Mouse (Mus musculus): ENCODE measurements at regions not wholly inside any gene's neighbourhood (a gene's known extent, or its start where the extent isn't known, plus 50 kb on each side); places are given as distances from the start of the nearest gene placed in this dataset.

DNA sequence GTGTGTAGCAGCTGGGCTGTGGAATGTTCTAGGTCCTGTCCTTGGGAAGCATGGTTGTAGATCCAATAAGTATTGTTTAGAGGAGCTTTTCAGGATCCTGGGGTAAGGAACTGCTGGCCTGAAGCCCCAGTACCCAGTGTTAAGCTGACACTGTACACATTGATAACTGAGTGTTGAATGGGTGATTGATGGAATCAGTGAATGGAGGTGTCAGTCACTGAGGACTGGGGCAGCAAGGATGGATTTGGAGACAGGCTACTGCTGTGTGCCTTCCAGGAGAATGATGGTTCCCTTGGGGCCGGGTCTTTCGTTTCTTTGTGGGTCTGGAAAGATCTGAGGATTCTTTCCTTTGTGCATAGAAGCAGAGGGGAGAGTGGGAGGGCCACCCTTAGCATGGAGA, 51.9 kb upstream of the Irx3 start:
- no peak for ATAC-seq (replicated peaks; ENCODE audit: low read depth, poor library complexity, severe bottlenecking)

DNA sequence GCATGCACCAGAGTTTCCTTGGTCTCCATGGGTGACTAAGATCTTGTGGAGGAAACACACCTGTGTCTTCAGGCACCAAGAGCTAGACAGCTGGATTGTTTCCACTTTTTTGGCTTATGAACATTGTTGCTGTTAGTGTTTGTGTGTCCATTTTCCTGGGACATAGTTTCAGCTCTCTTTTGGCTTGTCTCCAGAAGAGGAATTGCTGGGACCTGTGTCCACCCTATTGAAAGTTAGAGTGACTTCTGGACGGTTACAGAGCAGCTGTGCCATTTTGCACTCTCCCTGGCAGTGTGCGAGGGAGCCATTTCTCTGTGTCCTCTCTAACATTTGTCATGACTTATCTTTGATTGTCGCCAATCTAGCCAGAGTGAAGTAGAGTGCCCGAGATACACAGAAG, 51.5 kb upstream of the Irx3 start:
- ATAC-seq (replicated peaks; ENCODE audit: low read depth, poor library complexity, severe bottlenecking), result no peak

Data from common myeloid progenitor, adult 5-6 weeks (primary cell).